Mouse (Mus musculus) kidney, embryonic 14.5 days (tissue): ENCODE data around the gene Spag16. TPM values are rescaled to one million over a fixed set of nuclear protein-coding genes. Genes with fewer than 3 reads are reported as not detected.

Experiments used
- ATAC-seq: fragments of 200-750 bp; cut with Nextera tagmentation; 2 replicates; pipeline ENCODE4 v1.8.0; 2017; ENCODE audit warnings: moderate number of reproducible peaks, mild to moderate bottlenecking, moderate TSS enrichment, moderate library complexity; ENCODE audit not compliant: low FRiP score, low TSS enrichment
- H3K27ac ChIP-seq: fragments of 300-500 bp; sonication (generic); 2 replicates; pipeline ENCODE4 v1.5.1; 2014; ENCODE audit warnings: low read depth, mild to moderate bottlenecking, low read length, moderate library complexity, mixed read lengths
- H3K27me3 ChIP-seq: fragments of 300-500 bp; sonication (generic); 2 replicates; pipeline ENCODE4 v1.6.1; 2014; ENCODE audit warnings: mild to moderate bottlenecking, low read length; ENCODE audit not compliant: control insufficient read depth, insufficient read depth
- H3K36me3 ChIP-seq: fragments of 300-500 bp; sonication (generic); 2 replicates; pipeline ENCODE4 v1.6.1; 2014; ENCODE audit warnings: low read length, mixed read lengths; ENCODE audit not compliant: control insufficient read depth, insufficient read depth
- H3K4me1 ChIP-seq: fragments of 300-500 bp; sonication (generic); 2 replicates; pipeline ENCODE4 v1.6.1; 2014; ENCODE audit warnings: low read length, mixed read lengths; ENCODE audit not compliant: control insufficient read depth, insufficient read depth
- H3K4me2 ChIP-seq: fragments of 300-500 bp; sonication (generic); replicated peaks from 2 replicates; pipeline ENCODE4 v1.6.1; 2014; ENCODE audit warnings: low read depth, mild to moderate bottlenecking, low read length
- H3K4me3 ChIP-seq: fragments of 300-500 bp; sonication (generic); 2 replicates; pipeline ENCODE4 v1.5.1; 2014; ENCODE audit warnings: mild to moderate bottlenecking, low read length
- H3K9ac ChIP-seq: fragments of 300-500 bp; sonication (generic); 2 replicates; pipeline ENCODE4 v1.6.1; 2014; ENCODE audit warnings: low read depth, mild to moderate bottlenecking, low read length, moderate library complexity
- H3K9me3 ChIP-seq: fragments of 300-500 bp; sonication (generic); 2 replicates; pipeline ENCODE4 v1.6.1; 2016; ENCODE audit warnings: low read length; ENCODE audit not compliant: control insufficient read depth
- WGBS: fragments of 180-500 bp; shearing (Covaris S2); extraction: QIAGEN DNeasy Blood & Tissue Kit; methylation state at CpG from one replicate; pipeline ENCODE4 v1.1.7; 2014; 5-methylcytosine and 5-hydroxymethylcytosine counted together
- polyA plus RNA-seq: library from polyadenylated mRNA; unstranded; fragments of >200 nt; fragmentation: Nextera tagmentation; extraction: Ambion mirVana; gene quantifications from 2 replicates; pipeline ENCODE4 v1.2.1, GENCODE M21; 2014

Gene Spag16
- polyA plus RNA-seq, 1 experiment from 2014 or later: 1.2 TPM

- Histone ChIP-seq H3K27me3 (no peaks in the 10 kb centered on the region), H3K27ac (no peak overlapping the region), H3K4me3 (no peak overlapping the region), H3K9me3 (no peaks in the 10 kb centered on the region), H3K36me3 (no peaks in the 10 kb centered on the region), H3K4me2 (no peak overlapping the region), H3K4me1 (no peaks in the 10 kb centered on the region), H3K9ac (no peak overlapping the region)
- WGBS: 70% methylated on average over 3 of the region's 3 CpGs
- no peak for ATAC-seq
These were observed 877.2 kb downstream of the Spag16 start for GRCm38 (mm10) chr1:70703934-70704333.

DNA sequence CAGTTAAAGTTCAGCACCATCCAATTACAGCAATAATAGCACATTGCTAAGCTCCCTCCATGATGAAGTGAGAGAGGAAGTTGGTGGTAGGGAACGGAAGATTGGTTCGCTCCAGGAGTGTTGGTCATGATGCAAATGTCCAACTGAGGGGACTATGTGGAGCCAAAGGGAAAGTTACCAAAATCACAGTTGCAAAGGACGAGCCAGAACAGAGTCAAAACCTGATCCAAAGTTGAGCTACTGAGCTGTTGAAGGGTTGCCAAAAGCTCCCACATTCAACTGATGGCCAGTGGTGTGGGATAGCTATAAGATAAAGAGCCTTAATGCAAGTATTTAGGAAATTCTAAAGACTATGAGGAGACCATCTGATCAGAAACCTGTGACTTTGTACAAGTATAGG is 879.1 kb downstream of the Spag16 start:
- no peak overlapping the region for H3K4me3 ChIP-seq
- H3K4me1 ChIP-seq: no peaks in the 10 kb centered on the region
- no peak for ATAC-seq
- no peak overlapping the region for H3K27ac ChIP-seq
- no peaks in the 10 kb centered on the region for H3K9me3 ChIP-seq
- H3K27me3 ChIP-seq: no peaks in the 10 kb centered on the region
- 82% methylated on average over 3 of the region's 3 CpGs for WGBS
- no peak overlapping the region for H3K4me2 ChIP-seq
- H3K36me3 ChIP-seq: no peaks in the 10 kb centered on the region
- H3K9ac ChIP-seq: no peak overlapping the region

GRCm38 (mm10) chr1:70725045-70725444 is 898.3 kb downstream of the Spag16 start:
- no peak overlapping the region for H3K27ac ChIP-seq
- H3K4me1 ChIP-seq: no peaks in the 10 kb centered on the region
- no peaks in the 10 kb centered on the region for H3K27me3 ChIP-seq
- no peak overlapping the region for H3K4me3 ChIP-seq
- H3K36me3 ChIP-seq: no peaks in the 10 kb centered on the region
- no peak for ATAC-seq
- WGBS: 63% methylated on average over 5 of the region's 5 CpGs
- no peaks in the 10 kb centered on the region for H3K9me3 ChIP-seq
- H3K4me2 ChIP-seq: no peak overlapping the region
- no peak overlapping the region for H3K9ac ChIP-seq

DNA sequence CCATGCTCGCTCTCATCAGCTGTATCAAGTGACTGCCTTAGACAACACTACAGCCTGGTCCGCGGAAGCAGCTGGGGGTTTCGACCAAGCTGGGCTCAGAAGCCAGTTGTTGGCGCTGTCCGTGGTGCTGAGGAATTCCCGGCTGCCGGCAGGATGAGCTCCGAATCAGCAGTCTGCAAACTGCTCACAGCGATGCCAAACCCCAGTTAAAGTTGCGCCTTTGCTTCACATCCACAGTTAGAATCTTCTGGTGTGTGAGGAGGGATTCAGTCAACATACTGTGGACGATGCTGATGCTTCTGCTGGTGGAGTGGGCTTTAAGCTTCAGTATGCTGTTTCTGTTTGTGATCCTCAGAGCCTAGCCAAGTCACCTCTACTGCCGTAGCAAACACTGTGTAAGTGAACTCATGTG is 898.9 kb downstream of the Spag16 start, which contains the start of gene Vwc2l:
Vwc2l (plus strand) TSS at position 61 of the 412 bp plus-strand sequence.
- ATAC-seq: peak; percentile 71; the same call in 1 of the 2 replicates
- 8% methylated on average over 13 of the region's 13 CpGs for WGBS
- H3K4me1 ChIP-seq: no peaks in the 10 kb centered on the region

More for the DNA sequence above, 898.9 kb downstream of the Spag16 start, which contains the start of gene Vwc2l:
- Histone ChIP-seq H3K27me3 (no peaks in the 10 kb centered on the region), H3K4me2 (no peak within 1 kb of the TSS), H3K9ac (no peak within 1 kb of the TSS), H3K9me3 (no peaks in the 10 kb centered on the region), H3K27ac (no peak within 1 kb of the TSS), H3K4me3 (no peak within 1 kb of the TSS), H3K36me3 (no peaks in the 10 kb centered on the region)

Other genes starting within 250 kb of the Spag16 start
- gene Ikzf2, start 139.7 kb upstream of the Spag16 start, polyA plus RNA-seq: 4.8 and 5.6 TPM in 2 replicates